ENCODE assay signal across 24 mouse cellular contexts in genomic region chr11:103578339-103578738, GRCm38 (mm10). TPM values are rescaled to one million over a fixed set of nuclear protein-coding genes. Genes with fewer than 3 reads are reported as not detected.
"Had no signal": no experiment of that assay in that cellular context is flagged by ENCODE, and none has a peak within 500 bp of the region (broad histone marks: within the 10 kb centered on the region; RNA-seq: fewer than 3 reads in every experiment).

No protein-coding gene starts in this region.

- H3K4me1 ChIP-seq: midbrain, embryonic 10.5 days; midbrain, embryonic 12.5 days; neural tube, embryonic 13.5 days; neural tube, embryonic 15.5 days; stomach, embryonic 15.5 days had no signal

- H3K4me3 ChIP-seq: midbrain, embryonic 10.5 days; midbrain, embryonic 12.5 days; myocyte; neural tube, embryonic 13.5 days; neural tube, embryonic 15.5 days; stomach, embryonic 15.5 days had no signal

- H3K27ac ChIP-seq: midbrain, embryonic 10.5 days; midbrain, embryonic 12.5 days; neural tube, embryonic 13.5 days; neural tube, embryonic 15.5 days; stomach, embryonic 15.5 days; stomach, postnatal 0 days had no signal

- H3K36me3 ChIP-seq: midbrain, embryonic 10.5 days; midbrain, embryonic 12.5 days; neural tube, embryonic 13.5 days; neural tube, embryonic 15.5 days; stomach, embryonic 15.5 days had no signal

- H3K4me2 ChIP-seq: lung, embryonic 14.5 days; midbrain, embryonic 12.5 days; neural tube, embryonic 13.5 days; neural tube, embryonic 15.5 days; stomach, embryonic 15.5 days had no signal

- DNase-seq: lung, adult 18-20 months; lung, embryonic 14.5 days; lung, postnatal 10 days; lung, postnatal 4 days; midbrain, embryonic 14.5 days; retina, postnatal 1 day; right cerebral cortex, adult 18-20 months; right cerebral cortex, postnatal 14 days; thymus, postnatal 14 days; thymus, postnatal 36 days had no signal

- H3K27me3 ChIP-seq: midbrain, embryonic 12.5 days; neural tube, embryonic 13.5 days; neural tube, embryonic 15.5 days; stomach, embryonic 15.5 days had no signal

- H3K9ac ChIP-seq: lung, embryonic 14.5 days; midbrain, embryonic 12.5 days; neural tube, embryonic 13.5 days; neural tube, embryonic 15.5 days; stomach, embryonic 15.5 days had no signal

RNA-seq across cellular contexts. Expression of gene Gm884, which starts 42.6 kb away (rescaled TPM):
- total RNA-seq: megakaryocyte, adult 5-6 weeks; megakaryocyte-erythroid progenitor cell, adult 5-6 weeks had no signal
- polyA plus RNA-seq: lung, embryonic 14.5 days; lung, embryonic 16.5 days; midbrain, embryonic 10.5 days; midbrain, embryonic 12.5 days; midbrain, embryonic 14.5 days; midbrain, embryonic 16.5 days; myocyte; neural tube, embryonic 11.5 days; neural tube, embryonic 13.5 days; neural tube, embryonic 15.5 days; spleen, adult 2 months; stomach, embryonic 15.5 days; stomach, postnatal 0 days; thymus, postnatal 0 days had no signal
